Mouse (Mus musculus): ENCODE results near the gene Rab21.

DNA sequence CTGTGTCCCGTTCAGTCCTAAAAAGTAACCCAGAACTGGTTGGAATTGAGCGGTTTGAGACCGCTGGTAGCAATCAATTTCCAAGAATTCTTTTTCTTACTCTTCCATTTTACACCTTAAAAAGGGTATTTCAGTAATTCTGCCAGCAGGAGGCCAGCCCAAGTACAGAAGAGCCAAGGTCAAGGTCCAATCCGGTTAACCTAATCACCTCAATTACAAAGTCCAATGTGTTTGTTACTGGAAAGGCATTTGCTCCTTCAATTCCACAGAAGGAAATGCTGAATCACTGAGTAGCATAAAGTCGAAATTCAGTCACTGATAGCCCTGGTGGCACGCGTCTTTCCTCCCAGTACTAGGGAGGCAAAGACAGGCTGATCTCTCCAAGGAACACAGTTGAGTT lies 43.7 kb upstream of the Rab21 start:
- TF ChIP-seq FLI1 (IDR thresholded peaks at IDR 0.05; ENCODE audit: low read length) (no peak), GATA1 (IDR thresholded peaks at IDR 0.05; ENCODE audit: borderline replicate concordance, low read length) (no peak)
